Mouse (Mus musculus) stomach, embryonic 14.5 days (tissue): ENCODE data around the gene Fam49a. TPM values are rescaled to one million over a fixed set of nuclear protein-coding genes. Genes with fewer than 3 reads are reported as not detected.

Source experiments
- ATAC-seq: fragments of 200-750 bp; cut with Nextera tagmentation; 2 replicates; pipeline ENCODE4 v1.8.0; 2017; ENCODE audit warnings: low read depth, moderate TSS enrichment; ENCODE audit not compliant: insufficient number of reproducible peaks, insufficient read depth, low FRiP score
- H3K27ac ChIP-seq: fragments of 300-500 bp; sonication (generic); 2 replicates; pipeline ENCODE4 v1.5.1; 2014; ENCODE audit warnings: mild to moderate bottlenecking, low read length, moderate library complexity, mixed read lengths
- H3K27me3 ChIP-seq: fragments of 300-500 bp; sonication (generic); 2 replicates; pipeline ENCODE4 v1.6.1; 2014; ENCODE audit warnings: low read length, control low read depth, mixed read lengths; ENCODE audit not compliant: control insufficient read depth, insufficient read depth
- H3K36me3 ChIP-seq: fragments of 300-500 bp; sonication (generic); 2 replicates; pipeline ENCODE4 v1.6.1; 2014; ENCODE audit warnings: mild to moderate bottlenecking, control low read depth, low read length, moderate library complexity, mixed read lengths; ENCODE audit not compliant: control insufficient read depth, insufficient read depth
- H3K4me1 ChIP-seq: fragments of 300-500 bp; sonication (generic); 2 replicates; pipeline ENCODE4 v1.6.1; 2014; ENCODE audit warnings: low read length, control low read depth, mixed read lengths; ENCODE audit not compliant: control insufficient read depth, insufficient read depth
- H3K4me2 ChIP-seq: fragments of 300-500 bp; sonication (generic); replicated peaks from 2 replicates; pipeline ENCODE4 v1.6.1; 2014; ENCODE audit warnings: low read depth, low read length, control low read depth
- H3K4me3 ChIP-seq: fragments of 300-500 bp; sonication (generic); 2 replicates; pipeline ENCODE4 v1.5.1; 2014; ENCODE audit warnings: low read depth, low read length, control low read depth
- H3K9ac ChIP-seq: fragments of 300-500 bp; sonication (generic); replicated peaks from 2 replicates; pipeline ENCODE4 v1.6.1; 2014; ENCODE audit warnings: low read depth, mild to moderate bottlenecking, control low read depth, low read length, moderate library complexity, mixed read lengths
- H3K9me3 ChIP-seq: fragments of 300-500 bp; sonication (generic); 2 replicates; pipeline ENCODE4 v1.6.1; 2016; ENCODE audit warnings: low read depth, low read length, control low read depth; ENCODE audit not compliant: control insufficient read depth
- WGBS: fragments of 180-500 bp; shearing (Covaris S2); extraction: QIAGEN DNeasy Blood & Tissue Kit; methylation state at CpG from one replicate; pipeline ENCODE4 v1.1.7; 2014; 5-methylcytosine and 5-hydroxymethylcytosine counted together
- polyA plus RNA-seq: library from polyadenylated mRNA; unstranded; fragments of >200 nt; fragmentation: Nextera tagmentation; extraction: Ambion mirVana; gene quantifications from 2 replicates; pipeline ENCODE4 v1.2.1, GENCODE M21; 2014

Gene Fam49a
- polyA plus RNA-seq, 1 experiment from 2014 or later = 19.9 TPM

- peak; percentile 64; the same call in 1 of the 2 replicates for ATAC-seq
- Histone ChIP-seq H3K4me2 (0 out of 2 replicates have a peak overlapping the region, but pooled peaks have one; percentile 17), H3K36me3 (no peaks in the 10 kb centered on the region), H3K9me3 (no peaks in the 10 kb centered on the region), H3K4me1 (peaks cover 12% of the 10 kb centered on the region), H3K4me3 (no peak overlapping the region), H3K27ac (peak overlapping the region; percentile 7; the same call in 1 of the 2 replicates), H3K9ac (no peak overlapping the region), H3K27me3 (no peaks in the 10 kb centered on the region)
- WGBS = 27% methylated on average over 10 of the region's 10 CpGs
These were observed 143.7 kb downstream of the Fam49a start for GRCm38 (mm10) chr12:12405491-12406110.

GRCm38 (mm10) chr12:12409044-12409443 is 147.1 kb downstream of the Fam49a start:
- H3K9ac ChIP-seq = no peak overlapping the region
- H3K9me3 ChIP-seq = no peaks in the 10 kb centered on the region
- no peak overlapping the region for H3K4me2 ChIP-seq
- peaks cover 8% of the 10 kb centered on the region; the same call in 1 of the 2 replicates for H3K4me1 ChIP-seq
- no peak overlapping the region for H3K27ac ChIP-seq
- H3K4me3 ChIP-seq = no peak overlapping the region
- H3K27me3 ChIP-seq = no peaks in the 10 kb centered on the region
- no peak for ATAC-seq
- WGBS = 56% methylated on average over 5 of the region's 5 CpGs
- no peaks in the 10 kb centered on the region for H3K36me3 ChIP-seq

GRCm38 (mm10) chr12:12412674-12413073 is 150.7 kb downstream of the Fam49a start:
- no peaks in the 10 kb centered on the region for H3K27me3 ChIP-seq
- no peaks in the 10 kb centered on the region for H3K4me1 ChIP-seq
- no peaks in the 10 kb centered on the region for H3K36me3 ChIP-seq
- ATAC-seq = no peak
- H3K9ac ChIP-seq = no peak overlapping the region
- WGBS = 34% methylated on average over 5 of the region's 5 CpGs
- H3K9me3 ChIP-seq = no peaks in the 10 kb centered on the region
- H3K4me3 ChIP-seq = no peak overlapping the region
- H3K27ac ChIP-seq = no peak overlapping the region
- no peak overlapping the region for H3K4me2 ChIP-seq

GRCm38 (mm10) chr12:12420423-12420822 is 158.5 kb downstream of the Fam49a start:
- Histone ChIP-seq H3K4me2 (peak overlapping the region; percentile 59; the same call in 1 of the 2 replicates), H3K9ac (no peak overlapping the region)

GRCm38 (mm10) chr12:12420841-12421579 is 159.1 kb downstream of the Fam49a start:
- Histone ChIP-seq H3K9ac (peak overlapping the region; percentile 52; the same call in 1 of the 2 replicates), H3K27me3 (no peaks in the 10 kb centered on the region), H3K27ac (no peak overlapping the region; the same call in 1 of the 2 replicates), H3K4me3 (peak overlapping the region; percentile 33), H3K4me2 (peak overlapping the region; percentile 59), H3K4me1 (peaks cover 3% of the 10 kb centered on the region; the same call in 1 of the 2 replicates), H3K9me3 (no peaks in the 10 kb centered on the region), H3K36me3 (no peaks in the 10 kb centered on the region)
- 13% methylated on average over 25 of the region's 25 CpGs for WGBS
- ATAC-seq = peak; percentile 92; the same call in 1 of the 2 replicates

More at GRCm38 (mm10) chr12:12420423-12420822, 158.5 kb downstream of the Fam49a start:
- Histone ChIP-seq H3K4me1 (peaks cover 3% of the 10 kb centered on the region; the same call in 1 of the 2 replicates), H3K9me3 (no peaks in the 10 kb centered on the region), H3K36me3 (no peaks in the 10 kb centered on the region), H3K4me3 (no peak overlapping the region), H3K27me3 (no peaks in the 10 kb centered on the region), H3K27ac (no peak overlapping the region)
- 6% methylated on average over 2 of the region's 2 CpGs for WGBS
- 0 out of 2 replicates have a peak, but pooled peaks have one; percentile 29 for ATAC-seq

- ATAC-seq = no peak
- Histone ChIP-seq H3K27ac (no peak overlapping the region), H3K4me2 (peak overlapping the region; percentile 59; the same call in 1 of the 2 replicates), H3K27me3 (no peaks in the 10 kb centered on the region), H3K4me3 (no peak overlapping the region), H3K36me3 (no peaks in the 10 kb centered on the region), H3K9me3 (no peaks in the 10 kb centered on the region), H3K9ac (no peak overlapping the region), H3K4me1 (peaks cover 3% of the 10 kb centered on the region; the same call in 1 of the 2 replicates)
- WGBS = 94% methylated on average over 8 of the region's 8 CpGs
These were observed 159.6 kb downstream of the Fam49a start for GRCm38 (mm10) chr12:12421580-12421878.

- 80% methylated on average over 5 of the region's 5 CpGs for WGBS
- Histone ChIP-seq H3K27me3 (no peaks in the 10 kb centered on the region), H3K4me1 (peaks cover 3% of the 10 kb centered on the region; the same call in 1 of the 2 replicates), H3K9ac (no peak overlapping the region), H3K4me3 (no peak overlapping the region), H3K9me3 (no peaks in the 10 kb centered on the region), H3K4me2 (no peak overlapping the region), H3K36me3 (no peaks in the 10 kb centered on the region), H3K27ac (no peak overlapping the region)
- ATAC-seq = no peak
These were observed 163.2 kb downstream of the Fam49a start for GRCm38 (mm10) chr12:12425188-12425587.

GRCm38 (mm10) chr12:12427285-12427684 is 165.3 kb downstream of the Fam49a start:
- no peaks in the 10 kb centered on the region for H3K4me1 ChIP-seq
- no peaks in the 10 kb centered on the region for H3K36me3 ChIP-seq
- H3K4me2 ChIP-seq = no peak overlapping the region
- ATAC-seq = no peak
- no peaks in the 10 kb centered on the region for H3K9me3 ChIP-seq
- no peak overlapping the region for H3K9ac ChIP-seq
- H3K27me3 ChIP-seq = no peaks in the 10 kb centered on the region
- H3K4me3 ChIP-seq = no peak overlapping the region
- 93% methylated on average over 1 of the region's 1 CpGs for WGBS
- no peak overlapping the region for H3K27ac ChIP-seq
